8 mouse cellular contexts compared by ENCODE assay signal in genomic region chr11:40927168-40927567, GRCm38 (mm10).
DNase-seq lines count a peak whose midpoint lies in the region; ATAC-seq and TF ChIP-seq lines count a peak whose summit lies in the region.

No protein-coding gene starts in this region.

- no peaks in the 10 kb centered on the region for H3K4me1 ChIP-seq in heart, embryonic 11.5 days (ENCODE audit: control insufficient read depth, insufficient read depth, low read length)
- H3K4me1 ChIP-seq in kidney, embryonic 16.5 days (ENCODE audit: insufficient read depth, low read length): no peaks in the 10 kb centered on the region
- H3K4me1 ChIP-seq in limb, embryonic 15.5 days: no peaks in the 10 kb centered on the region
- no peaks in the 10 kb centered on the region for H3K4me1 ChIP-seq in olfactory bulb, adult 2 months (ENCODE audit: control insufficient read depth, insufficient read depth, low read length)

- no peaks in the 10 kb centered on the region for H3K9me3 ChIP-seq in heart, embryonic 11.5 days (replicated peaks; ENCODE audit: control insufficient read depth, low read length)
- H3K9me3 ChIP-seq in kidney, embryonic 16.5 days (ENCODE audit: low read length): no peaks in the 10 kb centered on the region
- no peaks in the 10 kb centered on the region for H3K9me3 ChIP-seq in limb, embryonic 15.5 days

- H3K27me3 ChIP-seq in heart, embryonic 11.5 days (ENCODE audit: control insufficient read depth, insufficient read depth, low read length): no peaks in the 10 kb centered on the region
- no peaks in the 10 kb centered on the region for H3K27me3 ChIP-seq in kidney, embryonic 16.5 days (ENCODE audit: insufficient read depth, low read length)
- no peaks in the 10 kb centered on the region for H3K27me3 ChIP-seq in limb, embryonic 15.5 days

- peak; percentile 3 for DNase-seq in thymus, postnatal 14 days
- no peak for DNase-seq in thymus, postnatal 25 days
- peak; percentile 31 to 72 for DNase-seq in cerebellum, postnatal 4 days (ENCODE audit: low spot score in 2 of 2)

- ATAC-seq in heart, embryonic 11.5 days (replicated peaks; ENCODE audit: insufficient number of reproducible peaks, low FRiP score, low TSS enrichment): no peak
- ATAC-seq in kidney, embryonic 16.5 days (ENCODE audit: low FRiP score, low TSS enrichment): peak; percentile 73; the same call in 1 of the 2 replicates
- no peak for ATAC-seq in limb, embryonic 15.5 days (ENCODE audit: insufficient number of reproducible peaks, low FRiP score, low TSS enrichment, low read depth)
- ATAC-seq in megakaryocyte-erythroid progenitor cell, adult 5-6 weeks (replicated peaks; ENCODE audit: low FRiP score, low TSS enrichment, poor library complexity, severe bottlenecking): no peak

- no peaks in the 10 kb centered on the region for H3K36me3 ChIP-seq in heart, embryonic 11.5 days (ENCODE audit: control insufficient read depth, insufficient read depth, low read length)
- no peaks in the 10 kb centered on the region for H3K36me3 ChIP-seq in kidney, embryonic 16.5 days (ENCODE audit: insufficient read depth, low read length)
- no peaks in the 10 kb centered on the region for H3K36me3 ChIP-seq in limb, embryonic 15.5 days

- TF ChIP-seq CTCF in olfactory bulb, adult 2 months (IDR thresholded peaks at IDR 0.05; ENCODE audit: insufficient read depth, low read depth, low read length): peak; percentile 73

- H3K9ac ChIP-seq in heart, embryonic 11.5 days (ENCODE audit: low read depth, low read length): no peak overlapping the region
- H3K9ac ChIP-seq in kidney, embryonic 16.5 days (replicated peaks; ENCODE audit: low read length): no peak overlapping the region; the same call in 1 of the 2 replicates
- H3K9ac ChIP-seq in limb, embryonic 15.5 days: no peak overlapping the region

- no peak overlapping the region for H3K27ac ChIP-seq in heart, embryonic 11.5 days (ENCODE audit: low read depth, low read length)
- no peak overlapping the region for H3K27ac ChIP-seq in kidney, embryonic 16.5 days (ENCODE audit: low read length)
- H3K27ac ChIP-seq in limb, embryonic 15.5 days: no peak overlapping the region
- H3K27ac ChIP-seq in olfactory bulb, adult 2 months (ENCODE audit: insufficient read depth, low read depth, low read length): no peak overlapping the region

- peak overlapping the region; percentile 12; the same call in 1 of the 2 replicates for H3K4me3 ChIP-seq in heart, embryonic 11.5 days (ENCODE audit: low read depth, low read length)
- peak overlapping the region; percentile 28 for H3K4me3 ChIP-seq in kidney, embryonic 16.5 days (ENCODE audit: low read length)
- peak overlapping the region; percentile 23 for H3K4me3 ChIP-seq in limb, embryonic 15.5 days
- H3K4me3 ChIP-seq in olfactory bulb, adult 2 months (ENCODE audit: insufficient read depth, low read depth, low read length): peak overlapping the region; percentile 42

- no peak for TF ChIP-seq POLR2A in olfactory bulb, adult 2 months (IDR thresholded peaks at IDR 0.05; ENCODE audit: insufficient read depth, low read depth, low read length)

- H3K4me2 ChIP-seq in heart, embryonic 11.5 days: peak overlapping the region; percentile 59
- H3K4me2 ChIP-seq in kidney, embryonic 16.5 days (replicated peaks; ENCODE audit: low read depth, low read length): peak overlapping the region; percentile 52
- peak overlapping the region; percentile 40; the same call in 1 of the 2 replicates for H3K4me2 ChIP-seq in limb, embryonic 15.5 days

- 3% methylated on average over 12 of the region's 12 CpGs for WGBS in heart, embryonic 11.5 days (ENCODE audit: insufficient replicate concordance)
- 4% methylated on average over 12 of the region's 12 CpGs for WGBS in kidney, embryonic 16.5 days
- 5% methylated on average over 12 of the region's 12 CpGs for WGBS in limb, embryonic 15.5 days
- 2% methylated on average over 12 of the region's 12 CpGs for WGBS in olfactory bulb, adult 2 months
